Mouse (Mus musculus) hindbrain, embryonic 12.5 days (tissue): ENCODE results near the gene Mreg. TPM values are rescaled to one million over a fixed set of nuclear protein-coding genes. Genes with fewer than 3 reads are reported as not detected.
A peak's percentile ranks its signal among the peaks of the same experiment; 100 is the strongest.
"Not testable (repeated sequence)": the region's sequence is repeated elsewhere in the genome, so short reads cannot be mapped to it uniquely, and the experiment has no call there.

Experiments
- ATAC-seq: fragments of 200-750 bp; cut with Nextera tagmentation; 2 replicates; pipeline ENCODE4 v1.8.0; 2017; ENCODE audit warnings: moderate TSS enrichment; ENCODE audit not compliant: low FRiP score
- H3K27ac ChIP-seq: fragments of 300-500 bp; sonication (generic); 2 replicates; pipeline ENCODE4 v1.5.1; 2016; ENCODE audit warnings: mild to moderate bottlenecking
- H3K27me3 ChIP-seq: fragments of 300-500 bp; sonication (generic); 2 replicates; pipeline ENCODE4 v1.6.1; 2016; ENCODE audit warnings: mild to moderate bottlenecking
- H3K36me3 ChIP-seq: fragments of 300-500 bp; sonication (generic); 2 replicates; pipeline ENCODE4 v1.6.1; 2016; ENCODE audit warnings: mild to moderate bottlenecking
- H3K4me1 ChIP-seq: fragments of 300-500 bp; sonication (generic); 2 replicates; pipeline ENCODE4 v1.6.1; 2016
- H3K4me2 ChIP-seq: fragments of 300-500 bp; sonication (generic); replicated peaks from 2 replicates; pipeline ENCODE4 v1.6.1; 2016; ENCODE audit warnings: mild to moderate bottlenecking
- H3K4me3 ChIP-seq: fragments of 300-500 bp; sonication (generic); 2 replicates; pipeline ENCODE4 v1.5.1; 2016; ENCODE audit warnings: mild to moderate bottlenecking
- H3K9ac ChIP-seq: fragments of 300-500 bp; sonication (generic); 2 replicates; pipeline ENCODE4 v1.6.1; 2016; ENCODE audit warnings: mild to moderate bottlenecking, moderate library complexity
- H3K9me3 ChIP-seq: fragments of 300-500 bp; sonication (generic); replicated peaks from 2 replicates; pipeline ENCODE4 v1.6.1; 2016; ENCODE audit warnings: mild to moderate bottlenecking
- WGBS: fragments of 180-500 bp; shearing (Covaris S2); methylation state at CpG from one replicate; pipeline ENCODE4 v1.1.7; 2016; 5-methylcytosine and 5-hydroxymethylcytosine counted together
- polyA plus RNA-seq: library from polyadenylated mRNA; unstranded; fragments of >200 nt; fragmentation: Nextera tagmentation; extraction: Ambion mirVana; gene quantifications from 2 replicates; pipeline ENCODE4 v1.2.1, GENCODE M21; 2016

The Mreg gene
- 11.9 and 12.9 TPM in 2 replicates for polyA plus RNA-seq

DNA sequence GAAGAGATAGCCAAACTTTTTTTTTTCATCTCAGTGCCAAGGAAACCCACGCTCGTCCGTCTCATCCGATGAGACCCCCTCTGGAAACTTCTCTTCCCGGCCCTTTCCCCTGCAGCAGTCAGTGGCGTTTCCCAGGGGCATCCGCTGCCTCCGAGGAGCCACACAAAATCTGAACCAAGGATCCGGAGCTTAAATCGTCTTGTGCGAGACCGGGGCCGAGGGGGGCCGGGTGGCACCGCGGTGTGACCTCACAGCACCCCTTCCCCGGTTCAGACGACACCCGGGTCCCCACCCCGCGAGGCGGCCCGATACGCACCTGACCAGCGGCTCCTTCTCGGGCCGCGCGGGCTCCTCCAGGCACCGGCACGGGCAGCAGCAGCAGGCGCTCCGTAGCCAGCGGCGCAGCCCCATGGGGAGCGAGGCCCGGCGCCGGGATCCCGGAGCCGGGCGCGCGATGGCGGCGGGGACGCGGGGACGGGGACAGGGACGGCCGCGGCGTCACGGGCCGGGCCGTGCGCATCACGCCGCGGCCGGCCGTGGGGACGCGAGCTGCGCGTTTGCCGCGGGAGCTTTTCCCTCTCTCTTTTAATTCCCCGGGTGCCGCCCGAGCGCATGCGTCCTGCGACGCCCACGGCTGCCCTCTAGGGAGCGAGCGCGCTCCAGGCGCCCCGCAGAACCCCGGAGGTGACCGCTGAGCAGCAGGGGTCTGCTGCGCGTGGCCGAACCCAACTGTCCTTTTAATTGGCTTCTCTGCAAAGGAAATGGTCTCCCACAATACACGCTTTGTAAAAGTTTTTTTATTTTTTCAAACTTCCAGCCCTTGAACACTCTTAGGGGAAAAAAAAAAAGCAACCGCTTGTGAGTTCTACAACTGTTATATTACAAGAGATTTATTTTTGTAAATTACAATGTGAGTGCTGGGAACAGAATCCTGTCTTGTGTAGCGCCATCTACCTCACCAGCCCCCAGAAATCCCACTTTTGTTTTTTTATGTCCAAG lies at the start of gene Mreg:
TSS of gene Mreg (minus strand) at position 607 of the 999 bp plus-strand sequence.
- Histone ChIP-seq H3K27ac (peak within 1 kb of the TSS; percentile 52; the same call in 1 of the 2 replicates), H3K27me3 (peaks cover 12% of the 10 kb centered on the region; the same call in 1 of the 2 replicates), H3K9me3 (no peaks in the 10 kb centered on the region), H3K36me3 (no peaks in the 10 kb centered on the region), H3K9ac (peak within 1 kb of the TSS; percentile 71), H3K4me3 (peak within 1 kb of the TSS; percentile 78), H3K4me1 (peaks cover 14% of the 10 kb centered on the region; the same call in 1 of the 2 replicates), H3K4me2 (peak within 1 kb of the TSS; percentile 95)
- WGBS, result under 1% methylated on average over 54 of the region's 89 CpGs
- ATAC-seq, result peak; percentile 71

DNA sequence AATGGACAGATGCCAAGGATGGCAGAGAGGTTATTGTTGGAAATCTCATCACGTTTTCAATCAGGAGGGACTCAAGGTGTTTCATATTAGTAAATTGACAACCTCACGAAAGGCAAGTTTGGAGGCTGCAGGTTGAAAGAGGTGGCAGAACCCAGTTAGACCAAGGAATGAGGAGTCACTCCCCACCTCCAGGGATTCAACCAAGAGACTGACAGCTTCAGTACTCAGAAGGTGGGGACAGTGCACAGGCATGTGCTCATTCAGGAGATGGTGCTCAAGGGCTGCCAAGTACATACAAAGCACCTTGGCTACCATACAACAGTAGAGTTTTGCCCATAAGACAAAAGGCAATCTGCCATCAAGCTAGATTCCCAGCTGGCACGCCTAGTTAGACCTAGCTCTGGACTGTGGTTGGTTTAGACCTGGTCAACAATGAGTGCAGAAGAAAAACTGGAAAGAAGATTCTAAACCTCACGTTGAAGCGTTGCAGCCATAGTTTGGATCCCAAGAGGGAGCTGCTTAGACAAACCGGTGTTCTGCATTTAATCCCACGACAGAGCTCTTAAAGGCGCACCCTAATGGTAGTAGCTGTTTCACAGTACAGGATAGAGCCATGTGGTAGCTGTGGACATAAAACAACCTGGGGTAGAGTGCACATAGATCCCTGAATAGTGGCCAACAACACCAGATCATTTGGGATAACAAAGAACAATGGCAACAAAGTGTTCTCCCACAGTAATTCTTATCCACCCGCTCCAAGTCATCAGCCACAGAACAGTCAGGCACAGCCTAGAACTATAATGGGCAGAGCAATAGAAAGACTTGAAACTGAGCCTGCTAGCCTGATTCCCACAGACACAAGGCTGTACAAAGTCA lies 44.5 kb upstream of the Mreg start:
- Histone ChIP-seq H3K9ac (no peak overlapping the region), H3K4me1 (peaks cover 20% of the 10 kb centered on the region), H3K27me3 (no peaks in the 10 kb centered on the region), H3K4me3 (no peak overlapping the region), H3K36me3 (no peaks in the 10 kb centered on the region), H3K4me2 (peak overlapping the region; percentile 52), H3K9me3 (no peaks in the 10 kb centered on the region), H3K27ac (no peak overlapping the region)
- no peak for ATAC-seq
- WGBS, result 87% methylated on average over 9 of the region's 9 CpGs

DNA sequence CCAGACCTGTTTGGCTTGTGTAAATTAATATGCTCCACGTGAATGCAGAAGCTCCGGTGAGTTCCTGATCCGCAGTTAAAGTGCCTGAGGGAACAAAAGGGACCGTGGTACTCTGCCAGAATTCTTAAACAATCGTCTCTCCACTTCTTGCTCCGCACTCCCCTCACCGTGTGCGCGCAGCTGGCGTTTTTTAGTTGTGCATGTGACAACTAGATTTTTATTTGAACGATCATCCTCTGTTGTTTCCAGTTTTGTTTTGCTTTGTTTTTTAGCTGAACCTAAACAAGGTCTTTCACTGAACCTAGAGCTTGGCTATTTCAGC lies 43.7 kb upstream of the Mreg start:
- H3K9me3 ChIP-seq, result no peaks in the 10 kb centered on the region
- H3K27ac ChIP-seq, result peak overlapping the region; percentile 90
- H3K4me3 ChIP-seq, result peak overlapping the region; percentile 39
- no peaks in the 10 kb centered on the region for H3K27me3 ChIP-seq
- ATAC-seq, result no peak
- H3K36me3 ChIP-seq, result no peaks in the 10 kb centered on the region
- 35% methylated on average over 11 of the region's 11 CpGs for WGBS
- peak overlapping the region; percentile 59 for H3K9ac ChIP-seq
- H3K4me1 ChIP-seq, result peaks cover 20% of the 10 kb centered on the region
- peak overlapping the region; percentile 52 for H3K4me2 ChIP-seq

DNA sequence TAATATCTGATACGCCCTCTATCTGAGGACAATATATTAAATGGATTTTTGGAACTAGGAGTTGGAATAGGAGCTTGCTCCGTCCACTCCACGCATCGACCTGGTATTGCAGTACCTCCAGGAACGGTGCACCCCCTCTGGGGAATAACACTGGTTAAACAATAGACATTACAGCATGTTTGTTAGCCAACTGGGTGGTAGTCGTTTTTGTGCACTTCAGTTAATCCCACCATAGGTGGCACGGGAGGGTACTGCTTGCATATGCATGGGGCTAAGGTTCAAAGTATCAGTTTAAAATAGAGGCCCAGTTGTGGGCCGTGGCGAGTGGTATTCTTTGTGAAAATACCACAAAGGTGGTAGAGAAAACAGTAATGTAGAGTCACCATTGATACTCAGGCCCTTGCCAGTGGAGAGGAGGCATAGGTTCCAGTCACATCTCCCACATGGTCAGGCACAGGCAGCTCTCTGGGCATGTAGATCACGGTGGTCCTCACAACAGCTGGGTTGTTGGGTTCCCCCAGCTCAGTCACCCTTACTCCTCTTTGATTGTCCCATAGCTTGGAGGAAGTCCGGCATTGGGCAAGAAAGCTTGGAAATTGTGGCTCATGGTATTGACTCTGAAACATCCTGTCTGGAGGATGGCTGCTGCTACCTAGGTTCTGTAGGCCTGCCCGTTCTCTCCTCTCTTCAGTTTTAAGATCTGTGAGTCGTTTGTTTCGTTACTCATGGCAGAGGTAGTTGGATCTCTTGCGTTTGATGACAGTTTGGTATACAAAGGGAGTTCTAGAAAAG lies 43.2 kb upstream of the Mreg start:
- H3K9me3 ChIP-seq, result no peaks in the 10 kb centered on the region
- H3K27me3 ChIP-seq, result no peaks in the 10 kb centered on the region
- peaks cover 20% of the 10 kb centered on the region for H3K4me1 ChIP-seq
- WGBS, result 6% methylated on average over 15 of the region's 15 CpGs
- peak overlapping the region; percentile 52 for H3K4me2 ChIP-seq
- H3K4me3 ChIP-seq, result peak overlapping the region; percentile 39
- H3K9ac ChIP-seq, result peak overlapping the region; percentile 59
- no peaks in the 10 kb centered on the region for H3K36me3 ChIP-seq
- H3K27ac ChIP-seq, result peak overlapping the region; percentile 90
- peak; percentile 90 for ATAC-seq

DNA sequence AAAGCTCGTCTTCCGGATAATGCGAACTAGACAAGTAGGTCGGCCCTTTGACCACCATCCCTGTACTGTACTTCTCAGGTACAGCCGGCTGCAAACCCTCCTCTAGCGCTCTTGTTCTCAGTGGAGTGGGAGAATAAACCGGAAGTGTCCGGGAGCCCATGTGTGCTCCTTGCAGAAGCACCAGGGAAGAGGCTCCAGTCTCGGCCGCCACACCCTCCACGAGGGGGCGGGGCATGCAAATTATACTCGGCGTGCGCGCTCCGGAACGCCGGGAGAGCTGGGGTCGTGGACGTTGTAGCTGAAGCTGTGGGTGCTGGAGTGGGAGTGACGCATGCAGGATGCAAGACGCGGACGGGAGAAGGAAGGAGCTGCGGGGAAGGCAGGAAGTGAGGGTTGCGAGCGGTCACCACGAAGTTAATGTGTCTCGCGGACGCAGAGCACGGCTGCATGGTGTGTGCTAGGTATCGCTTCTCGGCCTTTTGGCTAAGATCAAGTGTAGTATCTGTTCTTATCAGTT lies 42.5 kb upstream of the Mreg start:
- H3K27ac ChIP-seq, result peak overlapping the region; percentile 90
- H3K9ac ChIP-seq, result peak overlapping the region; percentile 59
- H3K4me1 ChIP-seq, result peaks cover 20% of the 10 kb centered on the region
- H3K36me3 ChIP-seq, result no peaks in the 10 kb centered on the region
- 3% methylated on average over 35 of the region's 35 CpGs for WGBS
- H3K4me2 ChIP-seq, result peak overlapping the region; percentile 52
- H3K27me3 ChIP-seq, result no peaks in the 10 kb centered on the region
- peak; percentile 92 for ATAC-seq
- H3K9me3 ChIP-seq, result no peaks in the 10 kb centered on the region
- H3K4me3 ChIP-seq, result peak overlapping the region; percentile 39

DNA sequence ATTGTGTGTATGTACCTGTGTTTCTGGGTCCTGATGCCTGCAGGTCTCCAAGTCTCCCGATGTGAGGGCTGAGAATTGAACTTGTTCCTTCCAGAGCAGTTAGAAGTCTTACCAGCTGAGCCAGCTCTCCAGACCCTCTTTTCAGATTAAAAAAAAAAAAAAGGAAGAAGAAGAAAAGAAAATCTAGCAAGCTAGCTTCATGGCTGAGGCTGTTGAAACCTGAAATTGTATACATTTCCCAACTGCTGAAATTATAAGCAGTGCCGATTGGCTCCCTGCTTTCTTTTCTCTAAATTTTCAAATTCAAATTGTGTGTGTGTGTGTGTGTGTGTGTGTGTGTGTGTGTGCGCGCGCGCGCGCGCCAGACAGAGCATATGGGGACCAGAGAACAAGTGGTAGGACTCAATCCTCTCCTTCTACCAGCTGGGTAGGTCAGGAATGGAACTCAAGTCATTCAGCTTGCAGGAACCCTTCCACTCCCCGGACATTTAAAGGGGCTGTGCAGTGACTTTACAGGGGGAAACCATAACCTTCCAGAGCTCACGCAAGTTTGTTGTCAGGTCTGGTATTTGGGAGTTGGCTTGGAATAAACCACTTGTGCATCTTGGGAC lies 41.9 kb upstream of the Mreg start:
- peak overlapping the region; percentile 59 for H3K9ac ChIP-seq
- ATAC-seq, result peak; percentile 24

DNA sequence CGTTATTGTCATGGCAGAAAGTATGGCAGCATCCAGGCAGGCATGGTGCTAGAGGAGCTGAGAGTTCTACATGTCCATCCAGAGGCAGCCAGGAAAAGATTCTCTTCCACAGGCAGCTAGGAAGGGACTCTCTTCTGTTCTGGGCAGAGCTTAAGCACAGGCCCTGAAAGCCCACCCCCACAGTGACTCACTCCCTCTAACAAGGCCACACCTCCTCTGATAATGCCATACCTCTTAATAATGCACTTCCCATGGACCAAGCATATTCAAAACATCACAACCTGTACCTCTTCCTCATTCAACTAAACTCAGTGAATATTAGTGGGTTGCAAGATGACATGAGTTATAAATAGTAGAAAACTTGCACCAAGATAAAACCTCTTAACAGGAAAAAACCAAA lies 39.7 kb upstream of the Mreg start:
- H3K9ac ChIP-seq, result no peak overlapping the region
- peaks cover 19% of the 10 kb centered on the region for H3K4me1 ChIP-seq
- no peaks in the 10 kb centered on the region for H3K36me3 ChIP-seq
- no peak for ATAC-seq
- no peaks in the 10 kb centered on the region for H3K27me3 ChIP-seq
- H3K4me2 ChIP-seq, result no peak overlapping the region
- WGBS, result 84% methylated on average over 1 of the region's 1 CpGs
- no peaks in the 10 kb centered on the region for H3K9me3 ChIP-seq
- no peak overlapping the region for H3K4me3 ChIP-seq
- H3K27ac ChIP-seq, result no peak overlapping the region

More for the DNA sequence above, 41.9 kb upstream of the Mreg start:
- peak overlapping the region; percentile 52 for H3K4me2 ChIP-seq
- H3K27ac ChIP-seq, result peak overlapping the region; percentile 90
- no peaks in the 10 kb centered on the region for H3K27me3 ChIP-seq
- peaks cover 20% of the 10 kb centered on the region for H3K4me1 ChIP-seq
- peak overlapping the region; percentile 39 for H3K4me3 ChIP-seq
- 52% methylated on average over 11 of the region's 11 CpGs for WGBS
- no peaks in the 10 kb centered on the region for H3K36me3 ChIP-seq
- no peaks in the 10 kb centered on the region for H3K9me3 ChIP-seq

DNA sequence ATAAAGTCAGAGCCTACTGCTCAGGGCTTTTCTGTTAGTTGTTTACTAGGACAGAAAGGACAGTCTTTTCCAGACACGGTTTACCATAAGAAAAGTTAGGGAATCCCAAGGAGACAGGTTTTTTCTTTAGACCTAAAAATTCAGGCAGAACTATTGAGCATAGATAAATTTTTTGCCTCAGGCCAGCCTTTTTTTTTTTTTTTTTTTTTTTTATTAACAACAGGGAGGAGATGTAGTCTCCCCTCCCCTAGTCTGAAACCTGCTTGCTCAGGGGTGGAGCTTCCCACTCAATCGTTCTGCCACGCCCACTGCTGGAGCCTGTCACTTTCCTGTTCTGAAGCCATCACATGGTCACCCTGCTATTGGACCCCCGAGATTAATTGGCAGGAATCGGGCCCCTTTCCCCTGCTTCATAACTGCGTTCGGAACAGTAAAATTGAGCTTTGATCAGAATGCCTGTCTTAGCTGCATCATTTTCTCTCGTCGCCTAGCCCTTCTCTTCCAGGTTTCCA lies 36.2 kb upstream of the Mreg start:
- 49% methylated on average over 9 of the region's 9 CpGs for WGBS

DNA sequence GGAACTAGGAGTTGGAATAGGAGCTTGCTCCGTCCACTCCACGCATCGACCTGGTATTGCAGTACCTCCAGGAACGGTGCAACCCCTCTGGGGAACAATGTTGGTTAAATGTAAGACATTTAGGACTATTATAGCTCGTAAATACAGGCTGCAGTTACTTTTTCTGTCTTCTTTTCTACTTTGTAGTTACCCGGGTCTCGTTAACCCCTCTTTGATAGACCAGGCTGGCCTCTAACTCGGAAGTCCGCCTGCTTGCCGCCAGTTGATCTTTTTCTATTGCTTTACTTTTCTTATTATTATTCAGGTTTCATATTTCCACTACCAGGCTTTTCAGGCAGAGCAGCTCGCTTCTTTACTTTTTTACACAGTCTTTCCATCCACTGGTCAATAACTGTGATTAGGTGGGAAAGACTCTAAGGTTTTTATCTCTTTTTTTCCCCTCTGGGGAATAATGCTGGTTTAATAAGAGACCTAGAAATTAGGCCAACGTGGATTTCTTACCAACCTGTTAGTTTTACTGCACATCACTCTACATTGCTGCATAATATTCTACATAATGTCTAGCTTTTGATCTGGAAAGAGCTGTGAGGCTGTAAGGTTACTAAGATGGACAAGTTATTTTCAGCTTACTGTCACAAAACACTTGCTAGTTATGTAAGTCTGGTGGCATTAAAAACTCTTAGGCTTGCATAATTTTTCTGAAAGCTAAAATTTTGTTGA lies 32.4 kb upstream of the Mreg start:
- under 1% methylated on average over 12 of the region's 12 CpGs for WGBS
- Histone ChIP-seq H3K4me1 (no peaks in the 10 kb centered on the region), H3K9ac (no peak overlapping the region), H3K27me3 (no peaks in the 10 kb centered on the region), H3K4me2 (peak overlapping the region; percentile 61), H3K4me3 (peak overlapping the region; percentile 46), H3K27ac (peak overlapping the region; percentile 97), H3K36me3 (no peaks in the 10 kb centered on the region), H3K9me3 (no peaks in the 10 kb centered on the region)
- ATAC-seq, result peak; percentile 86

More for the DNA sequence above, 36.2 kb upstream of the Mreg start:
- not testable (repeated sequence) for H3K4me2 ChIP-seq, H3K4me3 ChIP-seq, H3K4me1 ChIP-seq, ATAC-seq, H3K36me3 ChIP-seq, H3K27ac ChIP-seq, H3K9me3 ChIP-seq, H3K27me3 ChIP-seq, H3K9ac ChIP-seq

DNA sequence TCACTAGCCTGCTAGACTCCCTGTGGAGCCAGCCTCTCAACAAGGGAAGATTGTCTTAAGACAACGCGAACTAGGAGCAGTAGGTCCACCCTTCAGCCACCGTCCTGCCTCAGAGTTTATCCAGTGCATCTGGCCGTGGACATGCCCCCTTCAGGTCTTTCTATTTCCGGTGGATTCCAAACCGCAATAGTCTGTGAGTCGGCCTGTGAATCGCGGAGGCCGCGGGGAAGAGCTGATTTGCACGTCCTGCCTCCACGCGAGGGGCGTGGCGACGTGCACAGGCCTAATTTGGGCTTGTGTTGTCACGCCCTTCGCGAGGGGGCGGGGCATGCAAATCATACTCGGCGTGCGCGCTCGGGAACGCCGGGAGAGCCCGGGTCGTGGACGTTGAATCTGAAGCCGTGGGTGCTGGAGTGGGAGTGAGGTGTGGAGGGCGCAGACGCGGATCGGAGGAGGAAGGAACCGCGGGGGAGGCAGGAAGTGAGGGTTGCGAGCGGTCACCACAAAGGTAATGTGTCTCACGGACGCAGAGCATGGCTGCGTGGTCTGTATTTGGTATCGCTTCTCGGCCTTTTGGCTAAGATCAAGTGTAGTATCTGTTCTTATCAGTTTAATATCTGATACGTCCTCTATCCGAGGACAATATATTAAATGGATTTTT lies 31.7 kb upstream of the Mreg start:
- Histone ChIP-seq H3K27ac (peak overlapping the region; percentile 97), H3K9ac (peak overlapping the region; percentile 87), H3K4me2 (peak overlapping the region; percentile 61), H3K4me1 (no peaks in the 10 kb centered on the region), H3K4me3 (peak overlapping the region; percentile 46), H3K9me3 (no peaks in the 10 kb centered on the region), H3K27me3 (no peaks in the 10 kb centered on the region), H3K36me3 (no peaks in the 10 kb centered on the region)
- under 1% methylated on average over 47 of the region's 47 CpGs for WGBS
- ATAC-seq, result peak; percentile 95
